Mouse (Mus musculus) CD4-positive, CD25-positive, alpha-beta regulatory T cell, adult 4 months (primary cell): ENCODE results near the gene Spink4. TPM values are rescaled to one million over a fixed set of nuclear protein-coding genes. Genes with fewer than 3 reads are reported as not detected.

Experiments used
- ATAC-seq: one replicate; pipeline ENCODE4 v1.8.0; 2017
- polyA plus RNA-seq, 2 experiments: library from polyadenylated mRNA; unstranded; fragments of 100-300 nt; shearing (Covaris generic); gene quantifications; one replicate each; pipeline ENCODE4 v1.2.1; 2017

Gene Spink4
- not detected for polyA plus RNA-seq

- ATAC-seq = no peak
These were observed at the start of gene Spink4 for GRCm38 (mm10) chr4:40919785-40920184. TSS of gene Spink4 (plus strand) at chr4:40920052.

GRCm38 (mm10) chr4:40870206-40870605 is 49.6 kb upstream of the Spink4 start:
- no peak for ATAC-seq

- no peak for ATAC-seq
These were observed 47.7 kb upstream of the Spink4 start for GRCm38 (mm10) chr4:40872129-40872528.

- no peak for ATAC-seq
These were observed 46.5 kb upstream of the Spink4 start for GRCm38 (mm10) chr4:40873320-40873719.

DNA sequence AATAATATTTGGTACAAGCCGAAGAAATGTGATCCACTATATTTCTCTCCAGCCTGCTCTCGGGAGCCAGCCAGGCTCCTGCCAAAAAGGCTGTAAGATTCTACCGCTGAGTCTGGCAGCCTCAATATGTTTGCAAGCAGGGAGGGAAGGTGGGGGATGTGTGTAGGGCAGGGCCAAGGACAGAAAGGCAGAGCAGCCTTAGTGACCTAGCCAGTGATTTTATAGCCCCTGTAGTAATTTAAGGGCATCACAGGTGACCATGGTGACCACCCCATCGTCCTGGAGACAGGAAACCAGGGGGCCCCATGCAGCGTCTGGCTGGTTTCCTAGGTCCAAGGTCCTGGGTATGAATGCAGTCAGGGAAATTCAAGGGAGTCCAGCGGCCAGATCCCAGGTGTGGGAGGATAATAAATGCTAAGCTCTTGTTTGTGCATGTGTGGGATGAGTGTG is 45.7 kb upstream of the Spink4 start:
- ATAC-seq = no peak

- no peak for ATAC-seq
These were observed 44.9 kb upstream of the Spink4 start for GRCm38 (mm10) chr4:40874794-40875552.

DNA sequence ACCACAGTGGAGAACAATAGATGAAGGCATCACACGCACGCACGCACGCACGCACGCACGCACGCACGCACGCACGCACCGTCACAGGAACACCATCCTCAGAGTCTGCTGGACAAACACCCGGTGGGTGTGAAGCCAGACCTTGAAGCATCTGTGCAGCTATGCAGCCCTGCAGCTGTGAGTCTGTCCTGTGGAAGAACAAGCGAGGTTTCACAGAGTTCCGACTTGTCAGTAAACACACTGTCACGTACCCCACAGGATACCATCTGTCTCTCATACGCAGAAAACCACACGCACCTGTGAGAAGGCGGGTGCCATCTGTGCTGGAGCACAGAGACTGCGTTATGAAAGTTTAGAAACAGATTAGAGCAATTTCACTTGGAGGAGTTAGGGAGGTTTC is 44.0 kb upstream of the Spink4 start:
- ATAC-seq = peak; percentile 88

GRCm38 (mm10) chr4:40876814-40877371 is 43.0 kb upstream of the Spink4 start:
- peak; percentile 57 for ATAC-seq

GRCm38 (mm10) chr4:40877528-40877927 is 42.3 kb upstream of the Spink4 start:
- no peak for ATAC-seq

DNA sequence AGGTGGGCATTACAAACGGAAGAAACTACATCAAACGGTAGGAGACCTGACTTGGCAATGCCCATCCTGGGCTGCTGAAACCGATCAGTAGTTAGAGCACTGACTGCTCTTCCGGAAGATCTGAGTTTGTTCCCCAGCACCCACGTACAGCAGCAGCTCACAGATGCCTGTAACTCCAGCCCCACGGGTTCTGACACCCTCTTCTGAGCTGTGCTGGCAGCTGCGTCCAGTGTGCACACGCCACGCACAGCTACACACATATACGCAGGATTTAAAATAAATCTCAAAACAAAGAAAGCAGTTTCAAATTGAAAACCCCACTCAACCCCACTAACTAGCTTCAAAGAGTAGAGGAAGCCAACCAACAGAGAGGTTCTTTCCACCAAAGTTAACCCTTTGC is 36.7 kb upstream of the Spink4 start:
- ATAC-seq = peak; percentile 89

DNA sequence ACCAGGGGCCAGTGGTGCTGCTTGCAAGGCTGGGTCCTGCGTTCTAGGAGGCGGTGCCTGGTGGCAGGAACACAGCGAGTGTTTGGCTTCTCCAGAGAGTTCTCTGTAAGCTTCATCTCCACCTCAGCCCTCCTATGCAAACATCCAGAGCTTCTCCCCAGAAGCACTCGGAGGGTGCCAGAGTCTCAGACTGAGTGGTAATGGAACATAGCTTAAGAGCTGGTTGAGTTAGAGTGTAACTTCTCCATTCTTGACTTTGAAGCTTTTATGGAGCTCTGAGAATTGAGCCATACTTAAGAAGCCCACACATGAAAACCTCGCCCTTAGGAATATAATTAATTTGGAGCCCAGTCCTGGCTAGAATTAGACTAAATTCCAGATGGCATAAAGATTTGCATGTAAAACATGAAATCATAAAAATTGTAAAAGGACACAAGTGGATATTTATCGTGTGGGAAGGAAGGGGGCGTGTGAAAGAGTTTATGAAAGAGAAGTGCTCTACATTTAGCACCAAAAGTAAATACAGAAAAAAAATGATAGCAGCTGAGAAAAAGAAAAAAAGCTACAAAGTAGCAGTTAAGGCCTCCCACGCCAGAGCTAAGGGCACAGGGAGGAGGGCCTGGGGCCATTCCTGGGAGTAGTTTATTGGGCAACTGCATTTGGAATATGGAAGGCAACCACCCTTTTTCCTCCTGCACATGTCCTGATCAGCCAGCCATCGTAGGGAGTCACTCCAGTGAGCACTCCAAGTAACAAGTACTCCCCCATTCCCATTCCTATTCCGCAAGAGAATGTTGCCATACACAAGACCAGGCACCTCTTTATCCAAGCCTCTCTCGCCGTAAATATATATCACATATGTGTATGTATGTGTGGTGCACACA is 35.3 kb upstream of the Spink4 start:
- ATAC-seq = no peak

GRCm38 (mm10) chr4:40885166-40885525 is 34.7 kb upstream of the Spink4 start:
- no peak for ATAC-seq

DNA sequence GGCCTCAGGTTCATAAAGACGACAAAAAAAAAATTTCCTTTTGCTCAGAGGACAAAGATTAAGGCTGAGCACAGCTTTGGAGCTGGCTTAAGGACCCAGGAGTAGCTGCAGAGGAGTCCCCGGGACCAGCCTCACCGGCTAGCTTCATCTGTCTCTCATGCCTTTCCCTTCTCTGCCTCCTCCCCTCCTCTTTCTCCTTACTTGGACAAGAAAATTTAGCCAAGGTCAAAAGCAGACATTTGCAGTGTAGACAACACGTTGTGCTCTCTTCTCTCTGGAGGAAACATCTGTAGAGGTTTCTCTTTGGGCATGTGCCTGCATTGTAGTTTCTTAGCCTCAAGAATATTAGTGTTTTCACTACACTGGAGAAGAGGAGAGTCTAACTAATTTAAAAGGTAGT is 34.0 kb upstream of the Spink4 start:
- no peak for ATAC-seq

DNA sequence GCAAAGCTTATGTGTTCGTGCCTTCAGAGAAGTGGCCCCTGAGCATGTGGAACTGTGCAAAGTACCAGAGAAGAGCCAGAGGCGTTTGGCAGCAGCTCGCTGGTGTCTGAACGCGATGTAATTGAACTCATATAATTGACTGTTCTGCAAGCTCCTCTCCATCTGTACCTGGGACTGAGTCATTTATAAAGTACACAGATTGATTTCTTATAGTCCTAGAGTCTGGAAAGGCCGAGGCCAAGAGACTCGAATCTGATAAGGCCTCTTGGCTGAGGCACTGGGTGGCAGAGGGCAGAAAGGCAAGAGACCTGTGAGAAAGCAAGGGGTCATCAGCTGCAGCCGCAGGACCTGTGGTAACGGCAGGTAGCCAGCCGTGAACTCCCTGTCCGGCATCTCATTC is 31.0 kb upstream of the Spink4 start:
- ATAC-seq = no peak

DNA sequence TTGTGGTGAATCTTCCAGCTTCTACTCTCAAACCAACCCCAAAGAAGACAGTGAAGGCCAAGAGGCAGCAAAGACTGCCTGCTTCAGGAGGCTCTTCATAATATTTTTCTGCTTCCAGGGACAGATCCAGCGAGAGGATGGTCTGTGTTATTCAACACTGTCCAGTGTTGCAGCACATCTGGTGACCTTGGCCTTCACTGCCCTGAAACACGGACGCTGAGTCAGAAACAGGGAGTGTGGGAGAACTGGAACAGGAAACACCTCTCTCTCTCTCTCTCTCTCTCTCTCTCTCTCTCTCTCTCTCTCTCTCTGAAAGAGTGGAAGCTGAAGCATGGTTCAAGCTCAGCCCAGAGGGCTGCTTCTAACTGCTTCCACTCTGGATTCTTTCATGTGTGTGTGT is 30.6 kb upstream of the Spink4 start:
- no peak for ATAC-seq

GRCm38 (mm10) chr4:40889983-40890382 is 29.9 kb upstream of the Spink4 start:
- ATAC-seq = no peak

DNA sequence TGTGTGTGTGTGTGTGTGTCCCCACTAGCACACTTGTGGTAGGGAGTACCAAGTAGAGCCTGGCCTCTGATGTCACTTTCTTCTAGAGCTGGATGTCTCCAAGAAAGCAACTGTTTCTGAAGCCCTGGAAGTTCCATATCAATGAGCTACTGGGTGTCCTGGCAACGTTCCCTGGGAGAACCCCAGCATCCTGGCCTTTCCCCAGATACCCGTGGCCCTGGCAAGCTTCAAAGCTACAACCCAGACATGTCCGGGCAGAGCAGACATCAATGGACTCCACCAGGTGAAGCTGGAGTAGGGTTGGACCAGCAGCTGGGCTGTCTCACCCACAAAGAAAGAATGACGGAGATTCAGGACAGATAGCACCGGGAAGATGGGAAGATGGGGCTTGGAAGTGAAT is 28.6 kb upstream of the Spink4 start:
- no peak for ATAC-seq

DNA sequence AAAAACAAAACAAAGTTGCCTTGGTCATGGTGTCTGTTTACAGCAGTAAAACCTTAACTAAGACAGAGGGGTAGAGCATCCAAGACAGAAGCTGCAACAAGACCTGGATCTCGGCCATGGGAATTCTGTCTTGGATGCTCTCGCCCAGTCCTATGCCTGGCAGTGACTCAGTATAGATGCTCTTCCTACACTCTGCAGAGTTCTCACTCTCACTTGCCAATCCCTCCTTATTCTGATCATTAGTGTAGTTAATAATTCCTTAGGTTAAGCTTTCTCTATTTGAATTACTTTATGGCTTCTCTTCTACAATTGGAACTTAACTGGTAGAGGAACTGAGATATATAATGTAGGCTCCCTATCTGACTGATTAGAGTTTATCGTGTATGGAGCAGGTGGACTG is 24.7 kb upstream of the Spink4 start:
- no peak for ATAC-seq

GRCm38 (mm10) chr4:40895646-40896045 is 24.2 kb upstream of the Spink4 start:
- no peak for ATAC-seq

DNA sequence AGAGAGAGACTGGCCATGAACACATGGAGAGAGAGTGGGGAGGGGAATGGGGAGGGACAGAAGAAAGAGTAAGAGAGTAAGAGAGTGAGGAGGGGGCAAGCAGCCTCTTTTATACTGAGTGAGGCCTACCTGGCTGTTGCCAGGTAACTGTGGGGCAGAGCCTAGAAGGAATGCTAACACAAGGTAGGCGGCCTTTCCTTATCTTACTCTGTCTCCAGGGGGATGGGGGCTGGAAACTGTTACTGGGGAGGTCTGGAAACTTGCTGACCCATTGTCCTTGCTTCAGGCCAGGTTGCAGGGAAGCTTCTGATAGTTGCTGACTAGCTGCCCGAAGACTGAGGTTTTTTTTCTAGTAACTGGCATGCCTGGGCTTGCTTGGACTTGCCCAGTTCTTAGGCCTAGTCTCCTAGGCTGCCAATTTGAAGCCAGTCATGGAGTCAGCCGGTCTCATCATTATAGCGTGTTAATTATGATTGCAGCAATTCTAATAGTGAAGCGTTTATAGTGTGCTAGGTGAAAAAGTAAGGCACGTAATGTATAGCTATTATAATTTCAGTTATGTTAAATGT is 21.3 kb upstream of the Spink4 start:
- ATAC-seq = no peak

DNA sequence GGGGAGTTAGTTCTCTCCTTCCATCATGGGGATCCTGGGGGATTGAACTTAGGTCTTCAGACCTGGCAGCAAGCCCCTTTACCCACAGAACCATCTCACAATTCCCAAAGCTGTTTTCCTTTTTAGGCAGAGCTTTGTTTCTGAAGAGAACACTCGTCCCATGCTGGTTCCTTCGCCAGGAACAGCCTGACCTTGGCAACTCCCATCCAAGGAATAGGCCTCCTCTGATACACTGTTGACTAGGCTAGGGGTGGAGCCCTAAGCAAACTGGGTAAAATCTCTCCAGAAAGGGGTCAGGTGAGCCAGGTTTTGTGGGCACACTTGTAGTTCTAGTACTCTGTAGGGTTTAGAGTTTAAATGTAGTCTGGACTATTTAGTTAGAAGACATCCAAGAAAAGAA is 20.6 kb upstream of the Spink4 start:
- ATAC-seq = no peak

- ATAC-seq = no peak
These were observed 19.8 kb upstream of the Spink4 start for GRCm38 (mm10) chr4:40900071-40900470.

DNA sequence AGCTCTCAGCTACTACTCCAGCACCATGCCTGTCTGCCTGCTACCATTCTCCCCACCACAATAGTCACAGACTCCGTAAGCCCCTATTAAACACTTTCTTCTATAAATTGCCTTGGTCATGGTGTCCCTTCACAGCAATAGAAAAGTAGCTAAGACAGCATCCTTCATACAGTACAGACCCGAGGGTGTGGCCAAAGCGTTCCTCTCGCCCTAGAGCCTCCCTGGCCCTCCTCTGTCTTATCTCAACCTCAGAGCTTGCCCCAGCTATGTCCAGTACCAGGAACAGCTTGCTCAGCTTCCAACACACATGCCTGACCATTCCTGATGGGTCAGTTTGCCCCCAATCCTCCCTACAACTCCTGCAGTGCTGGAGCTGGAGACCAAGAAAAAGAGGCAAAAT is 19.2 kb upstream of the Spink4 start:
- no peak for ATAC-seq
